Mouse (Mus musculus) lung, postnatal 4 days (tissue): ENCODE measurements at regions not wholly inside any gene's neighbourhood (a gene's known extent, or its start where the extent isn't known, plus 50 kb on each side); places are given as distances from the start of the nearest gene placed in this dataset.
"Not testable (repeated sequence)": the region's sequence is repeated elsewhere in the genome, so short reads cannot be mapped to it uniquely, and the experiment has no call there.

ENCODE experiments used
- DNase-seq, 2 experiments: peaks; one replicate each; pipeline ENCODE4 v3.0.0; 2021

- DNase-seq: no peak
Measured at GRCm38 (mm10) chr13:70210158-70210557, 408.0 kb downstream of the Med10 start.

- no peak for DNase-seq
Measured at GRCm38 (mm10) chr13:70213017-70213416, 410.8 kb downstream of the Med10 start.

- DNase-seq: no peak
Measured at GRCm38 (mm10) chr13:70213622-70214021, 411.4 kb downstream of the Med10 start.

GRCm38 (mm10) chr13:70214022-70214654 is 411.9 kb downstream of the Med10 start:
- DNase-seq: no peak

- DNase-seq: no peak
Measured at GRCm38 (mm10) chr13:70216134-70216533, 413.9 kb downstream of the Med10 start.

- no peak for DNase-seq
Measured at GRCm38 (mm10) chr13:70217429-70218133, 415.4 kb downstream of the Med10 start.

- no peak for DNase-seq
Measured at GRCm38 (mm10) chr13:70223485-70223884, 413.9 kb downstream of the Ice1 start.

- no peak for DNase-seq
Measured at GRCm38 (mm10) chr13:70227167-70227566, 410.3 kb downstream of the Ice1 start.

- DNase-seq: peak; percentile 59 to 73
Measured at GRCm38 (mm10) chr13:70233896-70234799, 403.3 kb downstream of the Ice1 start.

- DNase-seq: peak; percentile 20 to 49
Measured at GRCm38 (mm10) chr13:70243598-70244157, 393.8 kb downstream of the Ice1 start.

GRCm38 (mm10) chr13:70260003-70260496 is 377.4 kb downstream of the Ice1 start:
- DNase-seq: no peak

GRCm38 (mm10) chr13:70263654-70264053 is 373.8 kb downstream of the Ice1 start:
- no peak for DNase-seq

GRCm38 (mm10) chr13:70276884-70277378 is 360.5 kb downstream of the Ice1 start:
- not testable (repeated sequence) for DNase-seq

GRCm38 (mm10) chr13:70277667-70278591 is 359.5 kb downstream of the Ice1 start:
- DNase-seq: no peak

- peak; percentile 25 to 57 for DNase-seq
Measured at GRCm38 (mm10) chr13:70281051-70281847, 356.2 kb downstream of the Ice1 start.

GRCm38 (mm10) chr13:70282731-70283130 is 354.7 kb downstream of the Ice1 start:
- DNase-seq: no peak

GRCm38 (mm10) chr13:70283231-70283630 is 354.2 kb downstream of the Ice1 start:
- DNase-seq: no peak

- DNase-seq: no peak
Measured at GRCm38 (mm10) chr13:70292713-70293112, 344.7 kb downstream of the Ice1 start.

GRCm38 (mm10) chr13:70303953-70304525 is 333.4 kb downstream of the Ice1 start:
- DNase-seq: no peak

GRCm38 (mm10) chr13:70310516-70310915 is 326.9 kb downstream of the Ice1 start:
- DNase-seq: no peak
